Mouse (Mus musculus): ENCODE data around the gene Cpvl. TPM values are rescaled to one million over a fixed set of nuclear protein-coding genes. Genes with fewer than 3 reads are reported as not detected.

Cpvl gene
- polyA plus RNA-seq, 1 experiment from 2014 or later, result 0.59 TPM

GRCm38 (mm10) chr6:53920041-53920440 lies 58.4 kb downstream of the Cpvl start:
- ATAC-seq (replicated peaks; ENCODE audit: low FRiP score, low read depth) (no peak), DNase-seq (ENCODE audit: low spot score) (no peak)
- Histone ChIP-seq H3K9me3 (replicated peaks; ENCODE audit: low read length) (no peaks in the 10 kb centered on the region), H3K36me3 (ENCODE audit: insufficient read depth, low read length) (no peaks in the 10 kb centered on the region), H3K4me1 (replicated peaks; ENCODE audit: insufficient read depth, low read length) (0 out of 2 replicates have a peak, but pooled peaks cover under 1% of the 10 kb centered on the region), H3K4me2 (ENCODE audit: low read length) (no peak overlapping the region), H3K27me3 (ENCODE audit: insufficient read depth, low read length) (no peaks in the 10 kb centered on the region), H3K27ac (no peak overlapping the region), H3K4me3 (replicated peaks; ENCODE audit: low read depth, low read length) (no peak overlapping the region), H3K9ac (ENCODE audit: low read depth, low read length) (no peak overlapping the region)
- 82% methylated on average over 7 of the region's 7 CpGs for WGBS
- TF ChIP-seq CTCF (IDR thresholded peaks at IDR 0.05; ENCODE audit: low read depth), result no peak

GRCm38 (mm10) chr6:53917026-53917558 lies 61.4 kb downstream of the Cpvl start:
- Histone ChIP-seq H3K9ac (ENCODE audit: low read depth, low read length) (no peak overlapping the region), H3K36me3 (ENCODE audit: insufficient read depth, low read length) (no peaks in the 10 kb centered on the region), H3K4me3 (replicated peaks; ENCODE audit: low read depth, low read length) (no peak overlapping the region), H3K4me2 (ENCODE audit: low read length) (no peak overlapping the region), H3K4me1 (replicated peaks; ENCODE audit: insufficient read depth, low read length) (0 out of 2 replicates have a peak, but pooled peaks cover under 1% of the 10 kb centered on the region), H3K9me3 (replicated peaks; ENCODE audit: low read length) (no peaks in the 10 kb centered on the region), H3K27ac (no peak overlapping the region), H3K27me3 (ENCODE audit: insufficient read depth, low read length) (no peaks in the 10 kb centered on the region)
- no peak for DNase-seq (ENCODE audit: low spot score)
- no peak for TF ChIP-seq CTCF (IDR thresholded peaks at IDR 0.05; ENCODE audit: low read depth)
- 83% methylated on average over 6 of the region's 6 CpGs for WGBS
- ATAC-seq (replicated peaks; ENCODE audit: low FRiP score, low read depth), result no peak

- Histone ChIP-seq H3K27ac (no peak overlapping the region), H3K27me3 (ENCODE audit: insufficient read depth, low read length) (no peaks in the 10 kb centered on the region), H3K4me2 (ENCODE audit: low read length) (no peak overlapping the region), H3K36me3 (ENCODE audit: insufficient read depth, low read length) (no peaks in the 10 kb centered on the region), H3K9ac (ENCODE audit: low read depth, low read length) (no peak overlapping the region), H3K4me3 (replicated peaks; ENCODE audit: low read depth, low read length) (no peak overlapping the region), H3K4me1 (replicated peaks; ENCODE audit: insufficient read depth, low read length) (0 out of 2 replicates have a peak, but pooled peaks cover 8% of the 10 kb centered on the region), H3K9me3 (replicated peaks; ENCODE audit: low read length) (no peaks in the 10 kb centered on the region)
- 94% methylated on average over 3 of the region's 3 CpGs for WGBS
- DNase-seq (ENCODE audit: low spot score), result no peak
- no peak for ATAC-seq (replicated peaks; ENCODE audit: low FRiP score, low read depth)
- no peak for TF ChIP-seq CTCF (IDR thresholded peaks at IDR 0.05; ENCODE audit: low read depth)
Measured at GRCm38 (mm10) chr6:53915347-53915746, 63.1 kb downstream of the Cpvl start.

GRCm38 (mm10) chr6:53913151-53913550 lies 65.3 kb downstream of the Cpvl start:
- ATAC-seq (replicated peaks; ENCODE audit: low FRiP score, low read depth) (no peak), DNase-seq (ENCODE audit: low spot score) (peak; percentile 58)
- no peak for TF ChIP-seq CTCF (IDR thresholded peaks at IDR 0.05; ENCODE audit: low read depth)
- H3K4me1 ChIP-seq (replicated peaks; ENCODE audit: insufficient read depth, low read length), result peaks cover 12% of the 10 kb centered on the region; the same call in 1 of the 2 replicates
- no peak overlapping the region for H3K27ac ChIP-seq
- no peak overlapping the region for H3K4me2 ChIP-seq (ENCODE audit: low read length)
- no peak overlapping the region for H3K4me3 ChIP-seq (replicated peaks; ENCODE audit: low read depth, low read length)
- 28% methylated on average over 7 of the region's 7 CpGs for WGBS
- no peaks in the 10 kb centered on the region for H3K27me3 ChIP-seq (ENCODE audit: insufficient read depth, low read length)
- H3K9ac ChIP-seq (ENCODE audit: low read depth, low read length), result no peak overlapping the region
- H3K36me3 ChIP-seq (ENCODE audit: insufficient read depth, low read length), result no peaks in the 10 kb centered on the region
- H3K9me3 ChIP-seq (replicated peaks; ENCODE audit: low read length), result no peaks in the 10 kb centered on the region

- TF ChIP-seq CTCF (IDR thresholded peaks at IDR 0.05; ENCODE audit: low read depth), result no peak
- DNase-seq (ENCODE audit: low spot score) (peak; percentile 83), ATAC-seq (replicated peaks; ENCODE audit: low FRiP score, low read depth) (no peak; the same call in 1 of the 2 replicates)
- Histone ChIP-seq H3K4me3 (replicated peaks; ENCODE audit: low read depth, low read length) (no peak overlapping the region), H3K27ac (peak overlapping the region; percentile 42; the same call in 1 of the 2 replicates), H3K27me3 (ENCODE audit: insufficient read depth, low read length) (no peaks in the 10 kb centered on the region), H3K4me2 (ENCODE audit: low read length) (no peak overlapping the region), H3K9ac (ENCODE audit: low read depth, low read length) (no peak overlapping the region), H3K4me1 (replicated peaks; ENCODE audit: insufficient read depth, low read length) (peaks cover 18% of the 10 kb centered on the region; the same call in 1 of the 2 replicates), H3K9me3 (replicated peaks; ENCODE audit: low read length) (no peaks in the 10 kb centered on the region), H3K36me3 (ENCODE audit: insufficient read depth, low read length) (no peaks in the 10 kb centered on the region)
- 22% methylated on average over 6 of the region's 6 CpGs for WGBS
Measured at GRCm38 (mm10) chr6:53912112-53912782, 66.2 kb downstream of the Cpvl start.

GRCm38 (mm10) chr6:53909986-53910385 lies 68.5 kb downstream of the Cpvl start:
- DNase-seq (ENCODE audit: low spot score) (no peak), ATAC-seq (replicated peaks; ENCODE audit: low FRiP score, low read depth) (no peak)
- no peaks in the 10 kb centered on the region for H3K36me3 ChIP-seq (ENCODE audit: insufficient read depth, low read length)
- no peak overlapping the region for H3K4me2 ChIP-seq (ENCODE audit: low read length)
- H3K9me3 ChIP-seq (replicated peaks; ENCODE audit: low read length), result no peaks in the 10 kb centered on the region
- 26% methylated on average over 3 of the region's 3 CpGs for WGBS
- TF ChIP-seq CTCF (IDR thresholded peaks at IDR 0.05; ENCODE audit: low read depth), result no peak
- peaks cover 27% of the 10 kb centered on the region; the same call in 1 of the 2 replicates for H3K4me1 ChIP-seq (replicated peaks; ENCODE audit: insufficient read depth, low read length)
- no peak overlapping the region for H3K9ac ChIP-seq (ENCODE audit: low read depth, low read length)
- no peak overlapping the region for H3K4me3 ChIP-seq (replicated peaks; ENCODE audit: low read depth, low read length)
- no peak overlapping the region for H3K27ac ChIP-seq
- no peaks in the 10 kb centered on the region for H3K27me3 ChIP-seq (ENCODE audit: insufficient read depth, low read length)
